In the genomic region with DNA sequence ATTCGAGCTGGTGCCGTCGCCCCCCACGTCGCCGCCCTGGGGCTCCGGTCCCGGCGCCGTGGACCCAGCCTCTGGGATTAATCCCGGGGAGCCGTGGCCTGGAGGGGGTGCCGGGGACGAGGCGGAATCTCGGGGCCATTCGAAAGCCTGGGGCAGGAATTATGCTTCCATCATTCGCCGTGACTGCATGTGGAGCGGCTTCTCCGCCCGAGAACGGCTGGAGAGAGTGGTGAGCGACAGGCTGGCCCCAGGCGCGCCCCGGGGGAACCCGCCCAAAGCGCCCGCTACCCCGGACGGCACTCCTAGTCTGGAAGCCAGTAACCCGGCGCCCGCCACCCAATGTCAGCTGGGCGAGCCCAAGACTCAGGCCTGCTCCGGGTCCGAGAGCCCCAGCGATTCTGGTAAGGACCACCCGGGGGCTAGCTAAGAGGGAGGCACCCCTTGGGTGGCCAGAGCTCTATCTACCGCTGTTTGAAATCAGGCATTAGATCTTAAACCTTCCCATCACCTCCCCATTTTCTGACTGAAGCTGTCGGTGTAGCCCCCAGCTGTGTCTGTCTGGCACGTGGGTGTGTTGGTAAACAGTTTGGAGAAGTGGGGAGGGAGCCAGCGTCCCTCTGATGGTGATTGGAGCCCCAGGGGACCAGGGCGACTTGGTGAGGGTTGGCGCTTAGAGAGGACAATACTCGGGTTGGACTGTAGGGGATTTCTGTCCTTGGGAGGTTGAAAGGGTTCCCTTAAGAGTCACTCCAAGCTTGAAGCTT, we compare ENCODE assay signal across 8 mouse cellular contexts. TPM values are rescaled to one million over a fixed set of nuclear protein-coding genes. Genes with fewer than 3 reads are reported as not detected.
DNase-seq lines count a peak whose midpoint lies in the region; ATAC-seq lines count a peak whose summit lies in the region.

No protein-coding gene starts in this region.

- DNase-seq in adrenal gland, postnatal 14 days, result peak; percentile 43
- no peak for DNase-seq in adrenal gland, adult 8-10 months
- peak; percentile 54 for DNase-seq in right cerebral cortex, postnatal 4 days
- DNase-seq in right cerebral cortex, postnatal 36 days (ENCODE audit: low spot score in 2 of 2), result no peak
- DNase-seq in heart, postnatal 4 days, result peak; percentile 37
- DNase-seq in liver, embryonic 11.5 days (ENCODE audit: low spot score), result no peak
- peak; percentile 34 for DNase-seq in thymus, postnatal 14 days

- WGBS in liver, embryonic 11.5 days, result 1% methylated on average over 47 of the region's 47 CpGs
- under 1% methylated on average over 45 of the region's 47 CpGs for WGBS in midbrain, embryonic 16.5 days

- no peaks in the 10 kb centered on the region for H3K9me3 ChIP-seq in liver, embryonic 11.5 days (ENCODE audit: control insufficient read depth, low read length)
- no peaks in the 10 kb centered on the region for H3K9me3 ChIP-seq in midbrain, embryonic 16.5 days (replicated peaks; ENCODE audit: control insufficient read depth, low read length, poor library complexity, severe bottlenecking)

- no peak for ATAC-seq in liver, embryonic 11.5 days (replicated peaks; ENCODE audit: low FRiP score)
- no peak for ATAC-seq in midbrain, embryonic 16.5 days

- H3K9ac ChIP-seq in liver, embryonic 11.5 days (ENCODE audit: low read depth, low read length), result peak overlapping the region; percentile 54
- H3K9ac ChIP-seq in midbrain, embryonic 16.5 days (ENCODE audit: low read depth, low read length), result peak overlapping the region; percentile 92

- no peak overlapping the region for H3K27ac ChIP-seq in liver, embryonic 11.5 days (ENCODE audit: low read depth, low read length)
- peak overlapping the region; percentile 97 for H3K27ac ChIP-seq in midbrain, embryonic 16.5 days (ENCODE audit: low read length)

- peak overlapping the region; percentile 94 for H3K4me2 ChIP-seq in liver, embryonic 11.5 days
- H3K4me2 ChIP-seq in midbrain, embryonic 16.5 days (ENCODE audit: low read length), result peak overlapping the region; percentile 79

- peak overlapping the region; percentile 65 for H3K4me3 ChIP-seq in liver, embryonic 11.5 days (ENCODE audit: low read depth, low read length)
- H3K4me3 ChIP-seq in midbrain, embryonic 16.5 days (ENCODE audit: low read depth, low read length), result peak overlapping the region; percentile 86

- no peaks in the 10 kb centered on the region for H3K36me3 ChIP-seq in liver, embryonic 11.5 days (ENCODE audit: control insufficient read depth, insufficient read depth, low read length)
- peaks cover 10% of the 10 kb centered on the region for H3K36me3 ChIP-seq in midbrain, embryonic 16.5 days (ENCODE audit: control insufficient read depth, insufficient read depth, low read length)

- peaks cover 54% of the 10 kb centered on the region for H3K27me3 ChIP-seq in liver, embryonic 11.5 days (replicated peaks; ENCODE audit: control insufficient read depth, insufficient read depth, low read length)
- H3K27me3 ChIP-seq in midbrain, embryonic 16.5 days (ENCODE audit: control insufficient read depth, insufficient read depth, low read depth, low read length), result no peaks in the 10 kb centered on the region

- no peaks in the 10 kb centered on the region; the same call in none of the 2 replicates for H3K4me1 ChIP-seq in liver, embryonic 11.5 days (replicated peaks; ENCODE audit: control insufficient read depth, insufficient read depth, low read length)
- H3K4me1 ChIP-seq in midbrain, embryonic 16.5 days (ENCODE audit: control insufficient read depth, insufficient read depth, low read length), result peaks cover 40% of the 10 kb centered on the region

RNA-seq across cellular contexts. Expression of a gene that starts 1.3 kb away (rescaled TPM):
- 2.3 and 3.5 TPM in 2 replicates for total RNA-seq in adrenal gland, postnatal 14 days (2021)
- total RNA-seq in adrenal gland, adult 8-10 months (2022), result 1 to 10 TPM in 2 of 4 experiments, under 1 TPM in 2; 0.68 to 2.1 (median 1.3) TPM
- under 1 TPM; 0.14 to 0.29 TPM for total RNA-seq in heart, postnatal 4 days (2021)
- polyA plus RNA-seq in liver, embryonic 11.5 days (2014; fragmentation: Nextera tagmentation; extraction: Ambion mirVana), result 3.1 and 4.0 TPM in 2 replicates
- 58.9 and 68.8 TPM in 2 replicates for polyA plus RNA-seq in midbrain, embryonic 16.5 days (2015; fragmentation: Nextera tagmentation; extraction: Ambion mirVana)

RNA-seq across cellular contexts. Expression of a gene that starts 19.6 kb away (rescaled TPM):
- total RNA-seq in adrenal gland, postnatal 14 days (2021), result 19.0 and 25.7 TPM in 2 replicates
- total RNA-seq in adrenal gland, adult 8-10 months (2022), result 10 to 100 TPM; 21.8 to 24.5 (median 22.9) TPM
- total RNA-seq in heart, postnatal 4 days (2021), result 1 to 10 TPM; 8.9 to 9.5 TPM
- 17.2 and 17.5 TPM in 2 replicates for polyA plus RNA-seq in liver, embryonic 11.5 days (2014; fragmentation: Nextera tagmentation; extraction: Ambion mirVana)
- 25.3 and 25.9 TPM in 2 replicates for polyA plus RNA-seq in midbrain, embryonic 16.5 days (2015; fragmentation: Nextera tagmentation; extraction: Ambion mirVana)

RNA-seq across cellular contexts. Expression of a gene that starts 35.8 kb away (rescaled TPM):
- 2.7 and 5.7 TPM in 2 replicates for total RNA-seq in adrenal gland, postnatal 14 days (2021)
- total RNA-seq in adrenal gland, adult 8-10 months (2022), result 1 to 10 TPM in 2 of 4 experiments, under 1 TPM in 2; 0.83 to 8.4 (median 1.2) TPM
- total RNA-seq in heart, postnatal 4 days (2021), result under 1 TPM; 0.14 to 0.20 TPM
- polyA plus RNA-seq in liver, embryonic 11.5 days (2014; fragmentation: Nextera tagmentation; extraction: Ambion mirVana), result 0.64 and 0.68 TPM in 2 replicates
- 32.3 and 33.5 TPM in 2 replicates for polyA plus RNA-seq in midbrain, embryonic 16.5 days (2015; fragmentation: Nextera tagmentation; extraction: Ambion mirVana)

Comparison
In these comparisons a context has a peak if more than half of its experiments do, and no peak if none do; other contexts are left out.
1. DNase-seq: peak in adrenal gland, postnatal 14 days (single experiment), right cerebral cortex, postnatal 4 days (single experiment), heart, postnatal 4 days (single experiment) and thymus, postnatal 14 days (single experiment); none in adrenal gland, adult 8-10 months (single experiment), right cerebral cortex, postnatal 36 days (0 of 2) and liver, embryonic 11.5 days (single experiment).